Mouse (Mus musculus) CH12.LX (cell line): Measurements from ENCODE around the gene Proca1. TPM values are rescaled to one million over a fixed set of nuclear protein-coding genes. Genes with fewer than 3 reads are reported as not detected.

Source experiments
- DNase-seq: peaks from one replicate; pipeline ENCODE4 v3.0.0-alpha.2; 2013; ENCODE audit errors: extremely low read depth
- H3K27ac ChIP-seq: 2 replicates; pipeline ENCODE4 v1.5.1; 2012; ENCODE audit warnings: low read depth, mild to moderate bottlenecking, control low read depth, moderate library complexity; ENCODE audit not compliant: insufficient read depth
- H3K27me3 ChIP-seq: replicated peaks from 2 replicates; pipeline ENCODE3; 2012; ENCODE audit warnings: inconsistent platforms
- H3K36me3 ChIP-seq, 2 experiments: replicated peaks in 1 of 2; 2 replicates each; pipeline versions ENCODE3 to v1.6.1; 2012; ENCODE audit warnings: inconsistent platforms in 1 of 2, low read length in 1 of 2, mild to moderate bottlenecking in 1 of 2, mixed read lengths in 1 of 2, moderate library complexity in 1 of 2; ENCODE audit not compliant: control insufficient read depth in 1 of 2, insufficient read depth in 1 of 2
- H3K4me1 ChIP-seq, 2 experiments: 2 replicates each; pipeline ENCODE4 v1.6.1; 2012; ENCODE audit warnings: inconsistent platforms in 1 of 2, moderate library complexity in 1 of 2; ENCODE audit not compliant: insufficient read depth in 2 of 2, control insufficient read depth in 1 of 2
- H3K4me2 ChIP-seq: 2 replicates; pipeline ENCODE4 v1.6.1; 2012; ENCODE audit warnings: low read depth, mild to moderate bottlenecking, control low read depth; ENCODE audit not compliant: poor library complexity, insufficient read depth, severe bottlenecking
- H3K4me3 ChIP-seq, 3 experiments: fragments of 150-350 bp in 1 of 3; sonication (generic) in 1 of 3; replicated peaks in 1 of 3; 2 replicates each; pipeline versions ENCODE3 to v1.5.1; 2011 to 2012; ENCODE audit warnings: low read depth in 2 of 3, low read length in 2 of 3, mild to moderate bottlenecking in 2 of 3, moderate library complexity in 2 of 3, control low read depth in 1 of 3, improper control_type of control experiment in 1 of 3, inconsistent platforms in 1 of 3, mixed read lengths in 1 of 3; ENCODE audit not compliant: poor library complexity in 1 of 3
- H3K79me2 ChIP-seq: replicated peaks from 2 replicates; pipeline ENCODE4 v1.6.1; 2012; ENCODE audit warnings: mild to moderate bottlenecking, moderate library complexity; ENCODE audit not compliant: control insufficient read depth, poor library complexity, insufficient read depth, severe bottlenecking; ENCODE audit errors: extremely low read depth
- H3K9ac ChIP-seq: 2 replicates; pipeline ENCODE4 v1.6.1; 2012; ENCODE audit warnings: low read depth, mild to moderate bottlenecking, control low read depth, moderate library complexity; ENCODE audit not compliant: insufficient read depth
- H3K9me3 ChIP-seq: replicated peaks from 2 replicates; pipeline ENCODE3; 2012; ENCODE audit warnings: low read length, inconsistent platforms, mixed read lengths
- BHLHE40 ChIP-seq: IDR thresholded peaks from 2 replicates; pipeline ENCODE4 v1.6.1; 2011; ENCODE audit warnings: mild to moderate bottlenecking, low read depth, low read length, improper control_type of control experiment
- CHD1 ChIP-seq: IDR thresholded peaks from 2 replicates; pipeline ENCODE4 v1.6.1; 2012; ENCODE audit warnings: low read depth, low read length, improper control_type of control experiment, inconsistent platforms
- E2F4 ChIP-seq: IDR thresholded peaks from 2 replicates; pipeline ENCODE4 v1.6.1; 2011; ENCODE audit warnings: low read depth, low read length, improper control_type of control experiment; ENCODE audit not compliant: insufficient replicate concordance
- ELF1 ChIP-seq: IDR thresholded peaks from 2 replicates; pipeline ENCODE4 v1.6.1; 2014; ENCODE audit warnings: low read depth, mild to moderate bottlenecking, inconsistent platforms, low read length, improper control_type of control experiment
- ETS1 ChIP-seq: conservative IDR thresholded peaks from 2 replicates; pipeline ENCODE4 v1.6.1; 2012; ENCODE audit warnings: low read depth, mild to moderate bottlenecking, inconsistent platforms, low read length, improper control_type of control experiment, moderate library complexity
- GABPA ChIP-seq: IDR thresholded peaks from 2 replicates; pipeline ENCODE4 v1.6.1; 2012; ENCODE audit warnings: low read depth, low read length, improper control_type of control experiment, inconsistent platforms; ENCODE audit not compliant: insufficient replicate concordance
- HCFC1 ChIP-seq: IDR thresholded peaks from 2 replicates; pipeline ENCODE4 v1.6.1; 2012; ENCODE audit warnings: low read depth, mild to moderate bottlenecking, inconsistent platforms, low read length, improper control_type of control experiment
- JUND ChIP-seq: conservative IDR thresholded peaks from 2 replicates; pipeline ENCODE4 v1.6.1; 2011; ENCODE audit warnings: low read depth, low read length, improper control_type of control experiment
- KAT2A ChIP-seq: IDR thresholded peaks from 2 replicates; pipeline ENCODE4 v1.6.1; 2012; ENCODE audit warnings: low read length, improper control_type of control experiment, inconsistent platforms; ENCODE audit not compliant: insufficient replicate concordance
- MAFK ChIP-seq: IDR thresholded peaks from 2 replicates; pipeline ENCODE4 v1.6.1; 2011; ENCODE audit warnings: low read length, improper control_type of control experiment; ENCODE audit not compliant: insufficient replicate concordance
- MAX ChIP-seq: IDR thresholded peaks from 2 replicates; pipeline ENCODE4 v1.6.1; 2011; ENCODE audit warnings: low read length, improper control_type of control experiment
- MAZ ChIP-seq: IDR thresholded peaks from 2 replicates; pipeline ENCODE4 v1.6.1; 2012; ENCODE audit warnings: low read depth, mild to moderate bottlenecking, inconsistent platforms, low read length, improper control_type of control experiment, moderate library complexity
- MEF2A ChIP-seq: IDR thresholded peaks from 2 replicates; pipeline ENCODE4 v1.6.1; 2014; ENCODE audit warnings: low read depth, mild to moderate bottlenecking, inconsistent platforms, low read length, improper control_type of control experiment, borderline replicate concordance
- MXI1 ChIP-seq: IDR thresholded peaks from 2 replicates; pipeline ENCODE4 v1.6.1; 2011; ENCODE audit warnings: mild to moderate bottlenecking, low read depth, low read length, improper control_type of control experiment
- MYC ChIP-seq: IDR thresholded peaks from 2 replicates; pipeline ENCODE4 v1.6.1; 2011; ENCODE audit warnings: low read depth, mild to moderate bottlenecking, improper control_type of control experiment, low read length
- NELFE ChIP-seq: IDR thresholded peaks from 2 replicates; pipeline ENCODE4 v1.6.1; 2011; ENCODE audit warnings: low read depth, low read length, improper control_type of control experiment
- PAX5 ChIP-seq: IDR thresholded peaks from 2 replicates; pipeline ENCODE4 v1.6.1; 2012; ENCODE audit warnings: low read length, inconsistent platforms, mixed read lengths
- POLR2A ChIP-seq: IDR thresholded peaks from 2 replicates; pipeline ENCODE4 v1.6.1; 2011; ENCODE audit warnings: low read depth, mild to moderate bottlenecking, improper control_type of control experiment, low read length
- POLR2AphosphoS2 ChIP-seq: IDR thresholded peaks from 2 replicates; pipeline ENCODE4 v1.6.1; 2011; ENCODE audit warnings: low read depth, low read length, improper control_type of control experiment
- RAD21 ChIP-seq: IDR thresholded peaks from 2 replicates; pipeline ENCODE4 v1.6.1; 2011; ENCODE audit warnings: low read depth, mild to moderate bottlenecking, low read length, improper control_type of control experiment, moderate library complexity
- SIN3A ChIP-seq: IDR thresholded peaks from 2 replicates; pipeline ENCODE4 v1.6.1; 2012; ENCODE audit warnings: low read length, improper control_type of control experiment, inconsistent platforms
- USF1 ChIP-seq: IDR thresholded peaks from 2 replicates; pipeline ENCODE4 v1.6.1; 2014; ENCODE audit warnings: low read depth, mild to moderate bottlenecking, inconsistent platforms, low read length, improper control_type of control experiment
- ZKSCAN1 ChIP-seq: IDR thresholded peaks from 2 replicates; pipeline ENCODE4 v1.6.1; 2012; ENCODE audit warnings: low read depth, inconsistent platforms, low read length, improper control_type of control experiment, borderline replicate concordance
- ZNF384 ChIP-seq: IDR thresholded peaks from 2 replicates; pipeline ENCODE4 v1.6.1; 2012; ENCODE audit warnings: low read depth, low read length, improper control_type of control experiment, inconsistent platforms
- dilution Hi-C: fragments of 300-500 bp; cut with MboI; formaldehyde crosslinking; loops from 2 replicates; pipeline ENCODE4 v1.14.3; 2020; ENCODE audit warnings: low sequenced_read_pairs; ENCODE audit not compliant: extremely low pct_unique_long_range_greater_than_20kb, extremely low pct_ligation_motif_present
- in situ Hi-C: fragments of 300-500 bp; cut with MboI; formaldehyde crosslinking; loops from 3 replicates; pipeline ENCODE4 v1.14.3; 2019; ENCODE audit warnings: low sequenced_read_pairs, low pct_ligation_motif_present, low pct_unique_long_range_greater_than_20kb, mixed read lengths
- polyA plus RNA-seq: library from polyadenylated mRNA; unstranded; fragments of >175 nt; gene quantifications from 2 replicates; pipeline ENCODE4 v1.2.1, GENCODE M21; 2012; ENCODE audit warnings: low read depth; ENCODE audit not compliant: insufficient read length
- total RNA-seq, 2 experiments: library from RNA; depleted of rRNA; stranded (reverse); fragments of 300-350 nt in 1 of 2; fragments of >200 nt in 1 of 2; gene quantifications; 2 replicates each; pipeline ENCODE4 v1.2.3; 2012 to 2014

Gene Proca1
- total and polyA plus RNA-seq, 3 experiments, result 0.40 TPM; not detected in 2

GRCm38 (mm10) chr11:78231518-78231917 lies 38.3 kb downstream of the Proca1 start:
- Histone ChIP-seq H3K9me3 (no peaks in the 10 kb centered on the region), H3K27ac (no peak overlapping the region), H3K79me2 (peaks cover 32% of the 10 kb centered on the region), H3K9ac (no peak overlapping the region)
- dilution Hi-C loops (no loop called here), in situ Hi-C loops (loop anchor here (5.0 kb wide), 1 partner anchor 44 kb away; the partner anchor contains the start of gene Rab34)
- TF ChIP-seq ELF1 (no peak), POLR2AphosphoS2 (no peak), BHLHE40 (no peak), ZKSCAN1 (no peak), POLR2A (no peak), MAX (no peak)
- TF ChIP-seq, all 38 proteins: peak for 0
- no peak overlapping the region for H3K4me3 ChIP-seq
- H3K36me3 ChIP-seq, result peaks cover 88 to 93% of the 10 kb centered on the region in 2 experiments
- H3K4me2 ChIP-seq, result no peak overlapping the region
- no peak for DNase-seq
- no peaks in the 10 kb centered on the region for H3K27me3 ChIP-seq
- H3K4me1 ChIP-seq, result no peaks in the 10 kb centered on the region; a peak in 1 of 4 replicates

- dilution Hi-C loops (no loop called here), in situ Hi-C loops (no loop called here)
- Histone ChIP-seq H3K4me1 (peaks cover 3 to 31% of the 10 kb centered on the region in 2 experiments), H3K9me3 (no peaks in the 10 kb centered on the region), H3K9ac (no peak overlapping the region), H3K4me2 (no peak overlapping the region), H3K27me3 (no peaks in the 10 kb centered on the region), H3K36me3 (peaks cover 30 to 67% of the 10 kb centered on the region in 2 experiments), H3K4me3 (no peak overlapping the region), H3K27ac (no peak overlapping the region), H3K79me2 (peaks cover 98% of the 10 kb centered on the region)
- TF ChIP-seq POLR2A (no peak), MAX (no peak), HCFC1 (no peak), SIN3A (no peak), MXI1 (no peak), E2F4 (no peak), KAT2A (no peak), ZNF384 (no peak), MYC (no peak), ETS1 (no peak), CHD1 (no peak), MAFK (no peak), RAD21 (no peak), NELFE (no peak), PAX5 (no peak), MAZ (no peak), GABPA (no peak), USF1 (no peak), JUND (no peak), MEF2A (no peak)
- no peak for DNase-seq
These were observed 47.1 kb downstream of the Proca1 start for GRCm38 (mm10) chr11:78240193-78240857.
